Mouse (Mus musculus) cerebellum, adult 2 months (tissue): ENCODE results near the gene Cenpe.

ENCODE experiments used
- CTCF ChIP-seq: fragments of 200-500 bp; IDR thresholded peaks from 2 replicates; pipeline ENCODE4 v1.5.1; 2011; ENCODE audit warnings: low read depth, mild to moderate bottlenecking, control low read depth, low read length, moderate library complexity, borderline replicate concordance; ENCODE audit not compliant: insufficient read depth
- POLR2A ChIP-seq: fragments of 200-500 bp; IDR thresholded peaks from 2 replicates; pipeline ENCODE4 v1.6.1; 2011; ENCODE audit warnings: low read length, control low read depth, borderline replicate concordance; ENCODE audit not compliant: insufficient read depth

- no peak for TF ChIP-seq CTCF
- no peak for TF ChIP-seq POLR2A
Measured at GRCm38 (mm10) chr3:135251825-135252224, 39.5 kb downstream of the Cenpe start.
